Mouse (Mus musculus) midbrain, embryonic 12.5 days (tissue): ENCODE data around the gene Fmo5. TPM values are rescaled to one million over a fixed set of nuclear protein-coding genes. Genes with fewer than 3 reads are reported as not detected.

Experiments used
- ATAC-seq: fragments of 200-750 bp; cut with Nextera tagmentation; 2 replicates; pipeline ENCODE4 v1.8.0; 2017; ENCODE audit warnings: low read depth, moderate TSS enrichment, moderate library complexity; ENCODE audit not compliant: low FRiP score
- H3K27ac ChIP-seq: fragments of 300-500 bp; sonication (generic); replicated peaks from 2 replicates; pipeline ENCODE4 v1.5.1; 2016; ENCODE audit warnings: mild to moderate bottlenecking
- H3K27me3 ChIP-seq: fragments of 300-500 bp; sonication (generic); 2 replicates; pipeline ENCODE4 v1.6.1; 2016; ENCODE audit warnings: mild to moderate bottlenecking
- H3K36me3 ChIP-seq: fragments of 300-500 bp; sonication (generic); 2 replicates; pipeline ENCODE4 v1.6.1; 2016
- H3K4me1 ChIP-seq: fragments of 300-500 bp; sonication (generic); 2 replicates; pipeline ENCODE4 v1.6.1; 2016
- H3K4me2 ChIP-seq: fragments of 300-500 bp; sonication (generic); replicated peaks from 2 replicates; pipeline ENCODE4 v1.6.1; 2016; ENCODE audit warnings: mild to moderate bottlenecking, moderate library complexity
- H3K4me3 ChIP-seq: fragments of 300-500 bp; sonication (generic); 2 replicates; pipeline ENCODE4 v1.5.1; 2016; ENCODE audit warnings: mild to moderate bottlenecking
- H3K9ac ChIP-seq: fragments of 300-500 bp; sonication (generic); replicated peaks from 2 replicates; pipeline ENCODE4 v1.6.1; 2016; ENCODE audit warnings: mild to moderate bottlenecking, moderate library complexity
- H3K9me3 ChIP-seq: fragments of 300-500 bp; sonication (generic); 2 replicates; pipeline ENCODE4 v1.6.1; 2016; ENCODE audit warnings: mild to moderate bottlenecking
- WGBS: fragments of 180-500 bp; shearing (Covaris S2); methylation state at CpG from one replicate; pipeline ENCODE4 v1.1.7; 2016; 5-methylcytosine and 5-hydroxymethylcytosine counted together
- polyA plus RNA-seq: library from polyadenylated mRNA; unstranded; fragments of >200 nt; fragmentation: Nextera tagmentation; extraction: Ambion mirVana; gene quantifications from 2 replicates; pipeline ENCODE4 v1.2.1, GENCODE M21; 2016

Fmo5 gene
- polyA plus RNA-seq, 1 experiment from 2014 or later, result 0.85 TPM

DNA sequence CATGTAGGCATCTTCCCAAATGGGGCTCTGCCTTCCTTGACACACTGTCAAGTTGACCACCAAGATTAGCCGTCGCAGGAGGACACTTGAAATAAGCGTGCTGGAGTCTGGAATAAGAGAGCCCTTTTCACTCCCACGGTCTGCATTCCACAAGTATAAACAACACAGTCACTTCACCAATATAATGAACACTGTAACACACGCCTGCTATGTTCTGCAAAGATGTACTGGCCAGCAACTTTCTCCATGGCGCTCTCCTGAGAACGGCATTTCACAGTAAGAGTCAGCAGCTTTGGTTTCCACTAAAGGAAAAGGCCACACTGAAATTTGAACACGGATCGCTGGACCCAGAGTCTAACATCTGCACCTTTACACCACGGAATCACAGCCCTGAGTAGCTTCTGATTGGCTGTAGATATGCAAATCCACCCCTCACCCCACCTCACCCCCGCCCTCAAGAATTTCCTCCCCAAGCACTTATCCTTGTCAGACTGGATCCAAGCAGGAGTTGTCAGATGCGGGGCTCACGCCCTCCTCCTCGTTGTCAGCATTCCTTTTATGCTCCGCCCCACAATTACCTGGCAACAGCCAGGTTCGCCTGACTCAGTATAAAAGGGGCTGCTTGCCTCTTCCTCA, 55.1 kb downstream of the Fmo5 start:
- Histone ChIP-seq H3K4me2 (peak overlapping the region; percentile 24), H3K4me1 (peaks cover 22% of the 10 kb centered on the region), H3K9ac (no peak overlapping the region; the same call in 1 of the 2 replicates), H3K27me3 (peaks cover 58% of the 10 kb centered on the region), H3K27ac (no peak overlapping the region), H3K36me3 (no peaks in the 10 kb centered on the region), H3K9me3 (no peaks in the 10 kb centered on the region), H3K4me3 (no peak overlapping the region)
- 6% methylated on average over 16 of the region's 16 CpGs for WGBS
- no peak for ATAC-seq

DNA sequence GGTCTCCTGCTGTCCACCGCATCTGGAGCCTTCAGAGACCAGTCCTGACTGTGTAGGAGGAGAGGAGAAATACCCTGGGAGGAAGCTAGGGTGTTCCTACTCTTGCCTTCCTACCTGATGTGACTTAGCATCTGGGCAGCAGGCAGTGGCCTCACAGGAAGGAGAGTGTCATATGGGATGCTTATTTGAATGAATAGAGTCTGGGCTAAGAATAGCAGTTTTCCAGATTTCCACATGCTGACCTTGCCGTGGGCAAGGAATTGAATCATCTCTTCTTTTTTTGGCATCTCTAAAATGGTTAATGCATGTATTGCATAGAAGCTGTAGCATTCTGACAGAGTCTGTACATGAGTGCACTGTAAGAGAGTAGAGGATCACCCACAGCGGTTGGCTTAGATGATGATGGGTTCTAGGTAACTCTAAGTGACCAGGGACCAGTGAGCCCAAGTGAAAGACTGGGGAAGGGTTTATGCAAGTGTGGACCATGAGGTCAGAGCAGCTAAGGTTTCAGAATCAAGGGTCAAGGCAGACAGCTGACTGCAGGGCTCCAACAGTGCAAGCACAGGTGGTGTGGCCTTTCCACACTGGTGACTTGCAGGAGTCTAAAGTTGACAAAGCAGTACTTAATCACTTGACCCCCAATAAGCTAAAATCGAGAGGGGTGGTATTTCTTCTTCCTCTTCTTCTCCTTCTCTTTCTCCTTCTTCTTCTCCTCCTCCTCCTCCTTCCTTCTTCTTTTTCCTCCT, 57.9 kb downstream of the Fmo5 start:
- no peak overlapping the region for H3K4me3 ChIP-seq
- no peak overlapping the region for H3K27ac ChIP-seq
- no peak for ATAC-seq
- H3K9me3 ChIP-seq, result no peaks in the 10 kb centered on the region
- H3K36me3 ChIP-seq, result no peaks in the 10 kb centered on the region
- no peak overlapping the region for H3K4me2 ChIP-seq
- H3K9ac ChIP-seq, result no peak overlapping the region
- H3K27me3 ChIP-seq, result peaks cover 38% of the 10 kb centered on the region
- peaks cover 18% of the 10 kb centered on the region for H3K4me1 ChIP-seq
- WGBS, result 89% methylated on average over 4 of the region's 4 CpGs

DNA sequence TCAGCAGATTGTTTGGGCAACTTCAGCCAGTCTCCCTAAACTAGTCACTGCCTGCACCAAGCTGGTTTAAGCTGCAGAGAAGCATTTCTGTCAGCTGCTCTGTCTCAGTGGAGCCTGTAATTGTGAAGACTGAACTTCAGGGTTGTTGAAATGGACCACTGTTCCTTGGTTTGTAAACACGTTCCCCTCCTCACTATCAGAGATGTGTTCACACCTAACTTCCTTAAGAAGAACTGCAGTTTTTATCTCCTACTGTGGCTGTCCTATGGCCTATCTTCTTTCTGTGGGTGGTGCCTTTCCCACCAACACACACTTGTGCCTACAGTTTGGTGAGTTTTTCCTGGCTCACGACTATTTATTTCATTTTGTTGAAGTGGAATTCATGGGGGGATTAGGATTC, 60.7 kb downstream of the Fmo5 start:
- WGBS, result 79% methylated on average over 2 of the region's 2 CpGs

DNA sequence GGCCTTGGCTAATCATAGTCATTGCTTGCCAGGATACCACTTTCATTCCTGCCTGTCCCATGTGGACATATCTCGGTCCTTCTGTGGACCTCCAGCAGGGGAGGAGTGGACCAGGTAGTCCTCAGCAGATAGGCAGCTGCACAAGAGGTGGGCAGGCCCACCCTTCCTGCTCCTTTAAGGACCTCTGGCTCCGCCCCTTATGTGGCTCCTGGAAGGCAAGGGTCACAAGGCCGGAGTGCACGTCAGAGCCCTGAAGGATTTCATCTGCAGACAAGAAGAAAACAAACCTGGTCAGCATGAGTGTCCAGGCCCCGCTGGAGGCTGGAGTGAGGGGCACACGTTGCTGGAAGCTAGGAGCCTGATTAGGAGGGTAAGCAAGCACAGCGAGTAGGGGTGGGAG, 62.0 kb downstream of the Fmo5 start:
- no peak overlapping the region for H3K27ac ChIP-seq
- H3K36me3 ChIP-seq, result no peaks in the 10 kb centered on the region
- no peak overlapping the region for H3K4me3 ChIP-seq
- no peak for ATAC-seq
- no peaks in the 10 kb centered on the region for H3K9me3 ChIP-seq
- H3K9ac ChIP-seq, result no peak overlapping the region
- no peaks in the 10 kb centered on the region for H3K4me1 ChIP-seq
- WGBS, result 66% methylated on average over 7 of the region's 7 CpGs
- H3K4me2 ChIP-seq, result no peak overlapping the region
- H3K27me3 ChIP-seq, result no peaks in the 10 kb centered on the region

More for the DNA sequence above, 60.7 kb downstream of the Fmo5 start:
- Histone ChIP-seq H3K27me3 (peaks cover 10% of the 10 kb centered on the region), H3K4me2 (no peak overlapping the region), H3K9ac (no peak overlapping the region), H3K4me3 (no peak overlapping the region), H3K27ac (no peak overlapping the region), H3K9me3 (no peaks in the 10 kb centered on the region), H3K36me3 (no peaks in the 10 kb centered on the region), H3K4me1 (0 out of 2 replicates have a peak, but pooled peaks cover 2% of the 10 kb centered on the region)
- no peak for ATAC-seq

DNA sequence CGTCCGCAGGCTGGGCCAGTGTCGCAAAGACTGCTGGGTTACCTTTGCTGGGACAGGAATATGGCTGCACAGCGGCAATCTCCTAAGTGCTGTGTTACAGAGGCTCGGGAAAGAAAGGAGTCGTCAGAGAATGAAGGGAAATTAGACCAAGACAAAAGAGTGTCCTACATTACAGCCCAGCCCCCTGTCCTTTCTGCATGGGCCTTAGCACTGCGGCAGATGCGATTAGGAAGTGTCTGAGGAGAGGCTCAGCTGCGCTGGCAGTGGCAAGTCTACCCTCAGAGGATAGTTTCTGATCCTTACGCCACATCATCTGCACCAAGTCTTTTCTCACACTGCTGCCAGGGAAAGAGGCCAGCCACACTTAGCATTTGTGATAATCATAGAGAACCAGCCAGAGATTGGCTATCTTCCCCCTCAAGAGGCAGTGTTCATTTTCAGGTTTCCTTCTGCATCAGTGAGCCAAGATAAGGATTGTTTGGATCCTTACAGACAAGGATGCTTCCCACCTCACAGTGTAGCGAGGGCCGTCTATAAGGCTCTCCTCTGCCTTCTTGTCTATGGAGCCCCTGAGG, 62.9 kb downstream of the Fmo5 start:
- Histone ChIP-seq H3K27me3 (no peaks in the 10 kb centered on the region), H3K4me2 (no peak overlapping the region), H3K9me3 (no peaks in the 10 kb centered on the region), H3K9ac (0 out of 2 replicates have a peak overlapping the region, but pooled peaks have one; percentile 2), H3K36me3 (no peaks in the 10 kb centered on the region), H3K4me1 (no peaks in the 10 kb centered on the region), H3K27ac (no peak overlapping the region), H3K4me3 (no peak overlapping the region)
- ATAC-seq, result no peak
- 73% methylated on average over 12 of the region's 12 CpGs for WGBS

DNA sequence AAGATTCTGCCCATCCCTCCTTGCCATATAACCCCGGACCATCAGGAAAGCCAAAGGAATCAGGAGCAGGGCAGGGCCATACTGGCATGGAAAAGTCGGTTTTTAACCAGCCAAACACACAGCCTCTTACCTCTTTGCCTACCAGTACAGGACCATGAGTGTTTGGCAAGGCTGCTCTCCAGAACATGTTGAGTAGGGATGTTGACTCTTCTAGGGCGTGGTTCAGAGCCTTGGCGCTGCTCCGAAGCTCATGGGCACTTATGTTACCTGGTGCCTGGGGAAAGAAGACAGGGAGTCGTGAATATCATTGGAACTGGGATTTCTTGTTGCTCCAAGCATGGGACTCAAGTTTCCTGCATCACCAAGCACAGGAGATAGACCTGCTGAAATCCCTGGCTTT, 65.2 kb downstream of the Fmo5 start:
- Histone ChIP-seq H3K27ac (no peak overlapping the region), H3K4me2 (no peak overlapping the region), H3K4me1 (no peaks in the 10 kb centered on the region), H3K27me3 (no peaks in the 10 kb centered on the region), H3K4me3 (no peak overlapping the region), H3K9me3 (no peaks in the 10 kb centered on the region), H3K36me3 (no peaks in the 10 kb centered on the region), H3K9ac (no peak overlapping the region)
- 88% methylated on average over 6 of the region's 6 CpGs for WGBS
- ATAC-seq, result no peak

DNA sequence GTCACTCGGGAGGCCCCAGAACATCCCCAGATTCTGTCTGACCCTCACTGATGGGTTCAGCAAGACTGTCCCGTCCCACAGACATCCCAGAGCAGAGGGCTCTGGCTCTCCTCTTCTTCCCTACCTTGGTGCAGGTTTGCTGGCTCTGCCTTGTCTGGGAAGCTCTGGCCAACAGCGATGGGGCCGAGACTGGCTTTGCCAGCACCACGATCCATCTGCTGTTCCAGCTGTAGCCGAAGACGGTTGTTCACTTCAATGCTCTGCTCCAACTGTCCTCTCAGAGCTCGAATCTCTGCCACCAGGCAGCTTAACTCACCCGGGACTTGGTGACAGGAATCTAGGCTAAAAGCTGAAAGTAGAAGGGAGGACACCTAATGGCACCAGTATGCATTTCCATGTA, 68.3 kb downstream of the Fmo5 start:
- Histone ChIP-seq H3K4me2 (no peak overlapping the region), H3K27ac (no peak overlapping the region), H3K36me3 (no peaks in the 10 kb centered on the region), H3K27me3 (no peaks in the 10 kb centered on the region), H3K9ac (no peak overlapping the region), H3K4me3 (no peak overlapping the region), H3K4me1 (no peaks in the 10 kb centered on the region), H3K9me3 (no peaks in the 10 kb centered on the region)
- WGBS, result 87% methylated on average over 9 of the region's 9 CpGs
- no peak for ATAC-seq

DNA sequence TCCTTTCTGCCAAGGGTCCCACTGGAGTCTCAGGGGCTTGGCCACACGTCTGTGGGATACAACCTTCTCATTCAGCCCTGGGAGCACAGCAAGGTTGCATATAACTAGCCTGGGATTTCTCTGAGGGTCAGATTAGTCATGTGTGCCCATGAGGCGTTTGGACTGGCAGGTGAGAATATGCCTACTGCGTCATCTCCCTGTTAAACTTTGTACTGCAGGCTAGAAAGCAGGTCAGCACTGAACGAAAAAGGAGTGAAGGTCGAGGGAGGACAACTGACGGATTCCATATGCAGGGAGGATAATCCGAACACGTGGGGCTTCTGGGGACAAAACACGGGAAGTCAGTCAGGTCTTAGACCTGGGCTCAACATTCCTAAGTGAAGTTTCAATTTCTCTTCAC, 68.7 kb downstream of the Fmo5 start:
- H3K4me3 ChIP-seq, result no peak overlapping the region
- no peak for ATAC-seq
- H3K27ac ChIP-seq, result no peak overlapping the region
- no peaks in the 10 kb centered on the region for H3K27me3 ChIP-seq
- H3K4me1 ChIP-seq, result no peaks in the 10 kb centered on the region
- H3K9ac ChIP-seq, result no peak overlapping the region
- no peak overlapping the region for H3K4me2 ChIP-seq
- H3K9me3 ChIP-seq, result no peaks in the 10 kb centered on the region
- WGBS, result 81% methylated on average over 9 of the region's 9 CpGs
- no peaks in the 10 kb centered on the region for H3K36me3 ChIP-seq

DNA sequence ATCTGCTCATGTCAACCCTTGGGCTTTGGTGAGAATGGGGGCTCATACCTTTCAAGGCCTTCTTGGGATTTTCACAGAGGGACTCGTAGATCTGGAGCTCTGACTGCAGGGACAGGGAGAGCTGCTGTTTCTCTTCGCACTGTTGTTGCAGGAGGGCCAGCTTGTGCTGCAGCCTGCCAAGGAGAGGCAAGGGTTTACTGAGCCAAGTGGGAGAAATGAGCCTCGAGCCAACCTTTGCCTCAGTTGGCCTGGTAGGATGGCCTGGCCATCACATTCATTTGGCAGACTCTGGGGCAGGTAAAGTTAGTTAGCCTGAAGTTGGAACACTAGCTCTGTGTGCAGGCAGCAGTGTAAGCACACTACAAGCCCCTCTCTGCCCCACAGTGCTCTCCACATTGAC, 70.5 kb downstream of the Fmo5 start:
- Histone ChIP-seq H3K27ac (no peak overlapping the region), H3K4me2 (no peak overlapping the region), H3K9me3 (no peaks in the 10 kb centered on the region), H3K36me3 (no peaks in the 10 kb centered on the region), H3K4me1 (no peaks in the 10 kb centered on the region), H3K4me3 (no peak overlapping the region), H3K27me3 (no peaks in the 10 kb centered on the region), H3K9ac (no peak overlapping the region)
- WGBS, result 87% methylated on average over 3 of the region's 3 CpGs
- no peak for ATAC-seq

DNA sequence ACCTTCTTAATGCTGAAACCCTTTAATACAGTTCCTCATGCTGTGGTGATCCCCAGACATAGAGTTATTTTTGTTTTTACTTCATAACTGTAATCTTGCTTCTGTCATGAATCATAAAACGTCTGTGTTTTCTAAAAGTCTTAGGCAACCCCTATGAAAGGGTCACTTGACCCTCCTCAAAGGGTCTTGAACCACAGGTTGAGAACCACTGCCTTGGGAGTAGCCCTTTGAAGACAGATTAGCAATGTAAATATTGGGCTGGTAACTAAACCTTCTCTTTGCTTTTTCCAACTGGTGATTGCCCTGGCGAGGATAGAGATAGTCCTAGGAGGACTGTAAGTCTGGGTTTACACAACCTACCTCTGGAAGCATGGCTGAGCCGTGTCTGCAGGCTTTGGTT, 72.6 kb downstream of the Fmo5 start:
- Histone ChIP-seq H3K27ac (no peak overlapping the region), H3K36me3 (no peaks in the 10 kb centered on the region), H3K4me3 (no peak overlapping the region), H3K9me3 (no peaks in the 10 kb centered on the region), H3K27me3 (no peaks in the 10 kb centered on the region), H3K4me2 (no peak overlapping the region), H3K4me1 (no peaks in the 10 kb centered on the region), H3K9ac (no peak overlapping the region)
- no peak for ATAC-seq
- WGBS, result 58% methylated on average over 3 of the region's 3 CpGs

DNA sequence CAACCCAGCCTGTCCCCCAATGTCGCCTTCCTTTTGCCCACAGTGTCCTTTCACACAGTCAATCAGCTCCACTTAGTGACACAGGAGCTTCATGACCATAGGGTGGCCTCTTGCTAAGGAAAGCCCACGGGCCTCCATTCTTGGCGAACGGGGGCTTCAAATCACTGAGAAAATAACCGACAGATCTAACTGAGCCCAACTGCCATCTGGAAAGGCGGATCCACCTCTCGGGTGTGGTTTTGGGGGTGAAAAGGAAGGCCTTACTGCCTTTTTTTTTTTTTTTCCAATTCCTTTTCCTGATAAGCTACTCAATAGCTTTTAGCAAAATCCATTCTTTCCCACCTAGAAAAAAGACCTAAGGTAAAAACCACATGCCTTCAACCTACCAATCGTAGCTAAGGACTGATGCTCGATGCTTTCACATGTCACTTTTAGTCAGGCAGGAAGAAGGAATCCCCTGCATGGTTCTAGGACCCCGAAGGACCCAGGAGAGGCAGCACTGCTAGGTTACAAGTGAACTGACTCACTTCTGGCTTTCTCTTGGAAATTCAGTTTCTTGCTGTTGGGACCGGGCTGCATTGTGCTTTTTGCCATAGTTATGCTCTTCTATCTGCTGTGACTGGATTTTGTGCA, 74.0 kb downstream of the Fmo5 start:
- WGBS, result 94% methylated on average over 11 of the region's 11 CpGs
- Histone ChIP-seq H3K4me2 (no peak overlapping the region), H3K9me3 (no peaks in the 10 kb centered on the region), H3K4me3 (no peak overlapping the region), H3K9ac (no peak overlapping the region), H3K4me1 (no peaks in the 10 kb centered on the region), H3K36me3 (no peaks in the 10 kb centered on the region), H3K27ac (no peak overlapping the region), H3K27me3 (no peaks in the 10 kb centered on the region)
- no peak for ATAC-seq
